Mouse (Mus musculus) Patski (cell line): ENCODE results near the gene Crat. TPM values are rescaled to one million over a fixed set of nuclear protein-coding genes. Genes with fewer than 3 reads are reported as not detected.
A peak's percentile ranks its signal among the peaks of the same experiment; 100 is the strongest.

ENCODE experiments used
- ATAC-seq: fragments of 100-300 bp; one replicate; pipeline ENCODE4 v1.8.0; 2021
- CTCF ChIA-PET: fragments of 350-600 bp; sonication (Branson Sonifier 250); formaldehyde crosslinking; loops from one replicate; lab custom pipeline; 2022; ENCODE audit warnings: inconsistent platforms; lab: Charles Lee
- POLR2A ChIA-PET: fragments of 350-600 bp; sonication (Branson Sonifier 250); formaldehyde crosslinking; loops from one replicate; lab custom pipeline; 2022; ENCODE audit warnings: antibody characterized with exemption, inconsistent platforms; lab: Charles Lee
- DNase-seq: peaks from one replicate; pipeline ENCODE4 v3.0.0-alpha.2; 2011; ENCODE audit warnings: low read depth, low spot score
- H3K27me3 ChIP-seq: fragments of 371-371 bp; one replicate; pipeline ENCODE4 v1.5.1; 2021
- CTCF ChIP-seq: fragments of 100-300 bp; IDR thresholded peaks from one replicate; pipeline ENCODE4 v1.5.1; 2021
- in situ Hi-C: fragments of 300-500 bp; cut with MboI; formaldehyde crosslinking; loops from 3 replicates; pipeline ENCODE4 v1.11.1; 2018; ENCODE audit warnings: low pct_unique_long_range_greater_than_20kb, mixed read lengths
- polyA plus RNA-seq: library from polyadenylated mRNA; unstranded; gene quantifications from one replicate; pipeline ENCODE4 v1.2.3, GENCODE M21; 2021

Crat gene
- polyA plus RNA-seq, 1 experiment from 2014 or later = 86.1 TPM

- in situ Hi-C loops = no loop called here
Measured at GRCm38 (mm10) chr2:30450530-30450929, 34.9 kb upstream of the Crat start.

GRCm38 (mm10) chr2:30448371-30448770, 32.8 kb upstream of the Crat start:
- H3K27me3 ChIP-seq = no peaks in the 10 kb centered on the region
- POLR2A ChIA-PET = interaction anchor here (1.5 kb wide), 1 partner anchor 21 kb away, joined by 3 read pairs; no protein-coding TSS in a partner anchor
- DNase-seq (no peak), ATAC-seq (no peak)
- in situ Hi-C loops = no loop called here
- CTCF ChIA-PET = interaction anchor here (1.7 kb wide), 1 partner anchor 12 kb away, joined by 5 read pairs; no protein-coding TSS in a partner anchor
- no peak for TF ChIP-seq CTCF

More at GRCm38 (mm10) chr2:30450530-30450929, 34.9 kb upstream of the Crat start:
- no peaks in the 10 kb centered on the region for H3K27me3 ChIP-seq
- POLR2A ChIA-PET = interaction anchor here (0.6 to 1.3 kb wide), 3 partner anchors 9 to 20 kb away, joined by 3 to 5 read pairs (median 4); no protein-coding TSS in a partner anchor
- CTCF ChIA-PET = no interaction called here
- DNase-seq (no peak), ATAC-seq (no peak)
- TF ChIP-seq CTCF = no peak

DNA sequence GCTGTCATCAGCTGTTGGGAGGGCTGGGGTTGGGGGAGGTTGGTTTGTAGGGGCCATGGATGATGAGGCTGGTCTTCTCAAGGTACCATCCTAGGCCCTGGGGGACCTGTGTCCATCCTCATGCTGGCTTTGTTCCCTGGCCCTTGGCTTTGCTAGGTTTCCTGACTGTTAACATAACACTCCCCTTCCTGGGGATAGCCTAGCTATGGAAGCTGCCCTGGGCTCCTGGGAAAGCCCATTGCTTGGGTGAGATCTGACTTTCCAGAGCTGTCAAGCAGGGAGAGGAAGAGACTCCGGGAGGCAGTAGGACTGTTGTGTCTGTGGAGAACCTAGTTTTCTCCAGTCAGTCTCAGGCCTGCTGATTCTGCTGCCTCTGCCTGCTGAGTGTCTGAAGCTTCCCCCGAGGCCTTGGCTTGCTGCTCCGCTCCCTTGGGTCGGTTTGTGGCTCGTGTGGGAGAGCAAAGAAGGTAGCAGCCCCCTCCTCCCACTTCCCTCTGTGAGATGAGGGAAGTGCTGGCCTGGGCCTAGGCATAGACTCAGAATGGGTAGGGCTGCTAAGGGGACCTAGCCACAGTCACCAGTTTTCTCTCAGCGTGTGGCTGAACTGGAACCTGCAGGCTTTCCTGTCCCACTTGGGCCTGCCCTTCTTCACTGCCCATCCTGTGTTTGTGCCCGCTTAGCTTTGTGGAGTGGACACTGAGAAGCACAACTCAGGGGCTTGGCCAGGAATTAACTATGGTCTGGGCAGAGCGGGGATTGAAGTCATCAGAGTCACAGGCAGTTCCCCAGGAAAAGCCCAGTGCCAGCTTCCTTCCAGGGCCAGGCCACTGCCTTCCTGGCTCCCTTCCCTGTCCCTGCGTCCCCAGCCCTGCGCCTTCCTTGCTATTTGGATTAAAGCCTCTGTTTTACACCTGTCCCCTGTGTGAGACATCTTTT, 31.5 kb upstream of the Crat start:
- CTCF ChIA-PET = interaction anchor here (1.7 to 1.8 kb wide), 2 partner anchors 11 kb away, joined by 5 read pairs; no protein-coding TSS in a partner anchor
- in situ Hi-C loops = no loop called here
- no peak for ATAC-seq
- no peak for TF ChIP-seq CTCF
- POLR2A ChIA-PET = interaction anchor here (0.6 to 1.1 kb wide), 3 partner anchors 9 to 26 kb away, joined by 3 read pairs; no protein-coding TSS in a partner anchor
- no peaks in the 10 kb centered on the region for H3K27me3 ChIP-seq
- no peak for DNase-seq

GRCm38 (mm10) chr2:30445312-30445711, 29.7 kb upstream of the Crat start:
- no peak for TF ChIP-seq CTCF
- ATAC-seq (peak; percentile 55), DNase-seq (peak; percentile 51)
- CTCF ChIA-PET = interaction anchor here (1.4 to 2.9 kb wide), 4 partner anchors 13 to 25 kb away, joined by 3 to 10 read pairs (median 5); no protein-coding TSS in a partner anchor
- in situ Hi-C loops = no loop called here
- POLR2A ChIA-PET = interaction anchor here (0.6 to 2.3 kb wide), 9 partner anchors 9 to 349 kb away, joined by 3 to 12 read pairs (median 4); no protein-coding TSS in a partner anchor
- H3K27me3 ChIP-seq = no peaks in the 10 kb centered on the region

DNA sequence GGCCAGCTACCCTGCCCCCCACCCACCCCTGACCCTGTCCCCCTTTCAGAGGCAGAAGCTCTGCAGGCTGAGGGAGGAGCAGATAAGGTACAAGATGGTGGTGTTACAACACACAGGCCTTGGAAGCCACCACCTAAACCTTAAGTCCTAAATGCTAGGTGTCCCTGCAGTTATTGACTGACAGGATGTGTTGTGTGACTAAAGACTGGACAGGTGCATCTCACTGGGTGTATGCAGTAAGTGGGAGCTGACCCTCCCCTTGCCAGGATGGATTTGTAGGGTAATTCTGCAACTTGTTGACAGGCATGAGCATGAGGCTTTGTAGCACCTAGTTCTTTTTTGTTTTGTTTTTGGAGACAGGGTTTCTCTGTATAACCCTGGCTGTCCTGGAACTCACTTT, 28.8 kb upstream of the Crat start:
- no peak for TF ChIP-seq CTCF

GRCm38 (mm10) chr2:30444006-30444405, 28.4 kb upstream of the Crat start:
- ATAC-seq = no peak
- CTCF ChIA-PET = interaction anchor here (1.1 to 8.3 kb wide), 3 partner anchors 15 to 351 kb away, joined by 3 to 131 read pairs (median 10); no protein-coding TSS in a partner anchor
- no peak for DNase-seq
- in situ Hi-C loops = no loop called here
- POLR2A ChIA-PET = interaction anchor here (0.8 to 2.3 kb wide), 7 partner anchors 14 to 350 kb away, joined by 3 to 12 read pairs (median 3); no protein-coding TSS in a partner anchor
- TF ChIP-seq CTCF = no peak
- no peaks in the 10 kb centered on the region for H3K27me3 ChIP-seq

More for the DNA sequence above, 28.8 kb upstream of the Crat start:
- DNase-seq = no peak
- ATAC-seq = no peak
- CTCF ChIA-PET = interaction anchor here (1.4 to 2.9 kb wide), 3 partner anchors 14 to 26 kb away, joined by 3 to 10 read pairs (median 6); no protein-coding TSS in a partner anchor
- no peaks in the 10 kb centered on the region for H3K27me3 ChIP-seq
- in situ Hi-C loops = no loop called here
- POLR2A ChIA-PET = interaction anchor here (1.1 to 2.3 kb wide), 5 partner anchors 14 to 350 kb away, joined by 3 to 12 read pairs (median 3); no protein-coding TSS in a partner anchor

GRCm38 (mm10) chr2:30443281-30443680, 27.7 kb upstream of the Crat start:
- no peaks in the 10 kb centered on the region for H3K27me3 ChIP-seq
- in situ Hi-C loops = no loop called here
- CTCF ChIA-PET = interaction anchor here (1.1 to 8.3 kb wide), 4 partner anchors 13 to 351 kb away, joined by 3 to 131 read pairs (median 6); no protein-coding TSS in a partner anchor
- TF ChIP-seq CTCF = no peak
- ATAC-seq (no peak), DNase-seq (no peak)
- POLR2A ChIA-PET = interaction anchor here (0.6 to 1.5 kb wide), 6 partner anchors 14 to 316 kb away, joined by 3 to 4 read pairs (median 3); no protein-coding TSS in a partner anchor

GRCm38 (mm10) chr2:30442498-30442890, 26.9 kb upstream of the Crat start:
- DNase-seq (no peak), ATAC-seq (no peak)
- H3K27me3 ChIP-seq = no peaks in the 10 kb centered on the region
- in situ Hi-C loops = no loop called here
- ChIA-PET POLR2A (interaction anchor here (0.6 to 3.3 kb wide), 8 partner anchors 23 to 317 kb away, joined by 3 to 25 read pairs (median 6); partner anchors contain the start of genes Cstad and Ier5l), CTCF (interaction anchor here (2.2 to 8.3 kb wide), 3 partner anchors 16 to 314 kb away, joined by 8 to 131 read pairs (median 20); no protein-coding TSS in a partner anchor)
- TF ChIP-seq CTCF = no peak

DNA sequence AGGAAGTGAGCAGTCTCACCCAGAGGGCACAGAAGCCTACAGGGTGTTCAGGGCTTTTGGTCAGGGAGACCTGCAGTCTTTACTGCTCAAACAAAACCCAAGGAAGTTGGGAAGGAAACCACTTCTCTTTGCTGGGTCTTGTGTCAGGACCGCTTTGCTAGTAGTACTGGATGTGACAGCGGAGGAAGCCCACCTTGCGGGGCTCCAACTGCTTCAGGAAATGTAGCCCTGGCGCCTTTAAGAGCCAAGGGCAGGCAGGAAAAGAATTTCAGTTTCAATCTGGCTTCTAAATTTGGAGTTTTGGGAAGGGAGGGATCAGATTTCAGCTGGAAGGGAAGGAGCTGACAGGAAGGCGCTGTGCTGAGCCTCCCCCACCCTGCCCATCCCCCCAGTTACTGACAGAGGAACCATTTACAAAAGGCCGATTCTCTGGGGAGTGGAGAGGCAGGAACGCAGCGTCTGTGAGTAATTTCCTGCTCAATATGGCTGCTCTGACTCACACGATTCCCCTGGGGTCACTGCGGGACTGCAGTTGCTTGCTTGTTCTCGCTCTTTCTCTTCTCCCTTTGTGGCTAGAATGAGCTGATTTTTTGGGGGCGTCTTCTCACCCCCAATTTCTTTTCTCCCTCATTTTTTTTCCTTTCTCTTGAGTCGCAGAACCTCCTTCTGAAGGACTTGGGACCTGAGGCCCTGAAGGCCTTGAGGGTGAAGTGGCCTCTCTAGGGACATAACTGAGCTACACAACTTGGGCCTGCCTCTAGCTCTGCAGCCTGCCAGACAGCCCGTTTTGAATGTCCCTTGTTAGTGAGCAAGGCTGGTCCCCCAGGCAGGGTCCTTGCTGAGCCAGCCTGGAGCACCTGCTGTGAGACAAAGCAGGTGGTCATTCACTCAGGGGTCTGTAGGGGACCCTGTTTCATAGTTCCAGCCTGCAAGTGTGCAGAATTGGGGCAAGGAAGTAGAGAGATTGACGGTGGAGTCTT, 26.2 kb upstream of the Crat start:
- ATAC-seq (peak; percentile 18), DNase-seq (peak; percentile 92)
- in situ Hi-C loops = no loop called here
- ChIA-PET CTCF (interaction anchor here (0.6 to 8.3 kb wide), 11 partner anchors 17 to 365 kb away, joined by 3 to 131 read pairs (median 6); no protein-coding TSS in a partner anchor), POLR2A (interaction anchor here (0.6 to 3.3 kb wide), 13 partner anchors 12 to 353 kb away, joined by 3 to 25 read pairs (median 6); partner anchors contain the start of genes Cstad and Ier5l)
- no peaks in the 10 kb centered on the region for H3K27me3 ChIP-seq
- no peak for TF ChIP-seq CTCF
